Mouse (Mus musculus): ENCODE results near the gene Zar1l.

Gene Zar1l

DNA sequence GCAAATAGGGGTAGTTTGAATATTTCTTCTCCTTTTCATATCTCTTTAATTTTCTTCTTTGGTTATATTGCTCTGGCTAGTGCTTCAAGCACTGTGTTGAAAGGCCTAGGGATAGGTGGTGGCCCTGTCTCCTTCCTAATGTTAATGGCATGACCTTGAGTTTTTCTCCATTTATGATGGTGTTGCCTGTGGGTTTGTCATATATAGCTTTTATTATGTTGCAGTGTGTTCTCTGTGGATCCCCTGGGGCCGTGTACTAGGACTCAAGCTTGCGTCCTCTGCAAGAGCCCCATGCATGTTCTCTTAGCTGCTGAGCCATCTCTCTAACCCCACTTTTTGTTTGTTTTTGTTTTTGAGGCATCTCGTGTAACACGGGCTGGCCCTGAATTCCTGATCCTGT, 40.6 kb downstream of the Zar1l start:
- no peak for DNase-seq

DNA sequence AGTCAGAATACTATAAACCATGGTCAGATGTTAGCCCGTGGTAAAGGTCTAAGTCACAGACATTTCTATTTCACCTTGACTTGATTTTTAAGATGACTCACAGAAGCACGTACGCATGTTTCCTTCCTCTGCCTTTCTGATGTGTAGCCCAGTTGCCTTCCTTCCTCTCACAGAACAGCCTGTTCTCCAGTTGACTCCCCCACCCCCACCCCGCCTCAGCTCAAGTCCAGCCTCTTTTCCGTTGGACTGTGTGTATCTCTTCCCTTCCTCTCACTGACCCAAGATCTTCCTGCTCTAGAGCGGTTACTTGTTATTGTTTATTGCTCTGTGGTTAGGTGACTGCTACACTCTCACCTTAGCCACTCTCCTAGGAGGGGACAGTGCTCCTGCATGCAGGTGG, 49.5 kb downstream of the Zar1l start:
- DNase-seq = no peak

DNA sequence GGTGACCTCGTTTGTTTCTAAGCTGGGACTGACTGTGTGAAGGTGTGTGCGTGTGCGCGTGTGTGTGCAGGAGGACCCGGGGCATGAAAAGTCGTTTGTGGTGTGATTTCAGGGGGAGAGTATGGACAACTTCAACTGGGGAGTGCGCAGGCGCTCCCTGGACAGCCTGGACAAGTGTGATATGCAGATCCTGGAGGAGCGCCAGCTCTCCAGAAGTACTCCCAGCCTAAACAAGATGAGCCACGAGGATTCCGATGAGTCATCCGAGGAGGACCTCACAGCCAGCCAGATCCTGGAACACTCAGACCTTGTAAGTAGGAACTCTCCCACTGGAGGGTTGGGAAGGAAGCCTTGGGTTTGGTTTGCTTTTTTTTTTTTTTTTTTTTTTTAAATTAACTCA, 51.8 kb downstream of the Zar1l start:
- DNase-seq = peak; percentile 80

DNA sequence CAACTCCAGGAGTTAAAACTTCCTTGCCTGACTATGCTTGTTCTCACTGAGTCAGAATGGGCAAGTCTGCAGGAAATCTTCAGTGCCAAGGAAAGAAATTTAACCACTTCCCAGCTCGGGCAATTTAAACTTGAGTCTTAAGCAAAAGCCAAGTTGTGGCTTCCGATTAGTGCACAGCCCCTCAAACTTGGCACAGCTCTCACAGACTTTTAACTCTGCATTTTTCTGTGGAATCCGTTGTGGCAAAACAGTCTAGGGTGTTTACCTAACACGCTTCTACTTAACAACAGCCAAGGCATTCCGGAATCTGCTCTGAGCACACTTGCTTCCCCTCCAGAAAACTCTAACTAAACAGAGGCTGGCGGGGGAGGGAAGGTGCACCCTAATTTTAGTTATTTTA, 52.7 kb downstream of the Zar1l start:
- no peak for DNase-seq

DNA sequence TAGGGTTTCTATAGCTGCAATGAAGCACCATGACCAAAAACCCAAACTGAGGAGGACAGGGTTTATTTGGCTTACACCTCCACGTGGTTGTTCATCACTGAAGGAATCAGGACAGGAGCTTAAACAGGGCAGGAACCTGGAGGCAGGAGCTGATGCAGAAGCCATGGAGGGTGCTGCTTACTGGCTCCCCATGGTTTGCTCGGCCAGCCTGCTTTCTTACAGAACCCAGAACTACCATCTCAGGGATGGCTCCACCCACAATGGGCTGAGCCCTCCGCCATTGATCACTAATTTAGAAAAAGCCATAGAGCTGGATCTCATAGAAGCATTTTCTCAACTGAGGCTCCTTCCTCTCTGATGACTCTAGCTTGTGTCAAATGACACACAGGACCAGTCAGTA, 53.2 kb downstream of the Zar1l start:
- no peak for DNase-seq

DNA sequence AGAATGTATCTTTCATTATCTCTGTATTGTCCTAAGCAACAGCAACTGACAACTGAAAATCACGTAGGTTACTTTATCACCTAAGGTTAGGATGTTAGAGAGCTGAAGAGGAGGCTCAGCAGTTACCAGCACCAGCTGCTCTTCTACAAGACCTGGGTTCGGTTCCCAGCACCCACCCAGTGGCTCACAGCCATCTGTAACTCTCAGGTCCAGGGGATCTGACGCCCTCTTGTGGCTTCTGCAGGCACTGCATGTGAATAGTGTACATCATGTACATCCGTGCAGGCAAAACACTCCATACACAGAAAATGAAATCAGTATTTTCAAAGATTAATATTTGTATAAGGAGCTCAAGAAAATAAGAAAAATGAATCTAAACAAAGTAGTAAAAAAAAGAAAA, 58.2 kb downstream of the Zar1l start:
- no peak for DNase-seq

DNA sequence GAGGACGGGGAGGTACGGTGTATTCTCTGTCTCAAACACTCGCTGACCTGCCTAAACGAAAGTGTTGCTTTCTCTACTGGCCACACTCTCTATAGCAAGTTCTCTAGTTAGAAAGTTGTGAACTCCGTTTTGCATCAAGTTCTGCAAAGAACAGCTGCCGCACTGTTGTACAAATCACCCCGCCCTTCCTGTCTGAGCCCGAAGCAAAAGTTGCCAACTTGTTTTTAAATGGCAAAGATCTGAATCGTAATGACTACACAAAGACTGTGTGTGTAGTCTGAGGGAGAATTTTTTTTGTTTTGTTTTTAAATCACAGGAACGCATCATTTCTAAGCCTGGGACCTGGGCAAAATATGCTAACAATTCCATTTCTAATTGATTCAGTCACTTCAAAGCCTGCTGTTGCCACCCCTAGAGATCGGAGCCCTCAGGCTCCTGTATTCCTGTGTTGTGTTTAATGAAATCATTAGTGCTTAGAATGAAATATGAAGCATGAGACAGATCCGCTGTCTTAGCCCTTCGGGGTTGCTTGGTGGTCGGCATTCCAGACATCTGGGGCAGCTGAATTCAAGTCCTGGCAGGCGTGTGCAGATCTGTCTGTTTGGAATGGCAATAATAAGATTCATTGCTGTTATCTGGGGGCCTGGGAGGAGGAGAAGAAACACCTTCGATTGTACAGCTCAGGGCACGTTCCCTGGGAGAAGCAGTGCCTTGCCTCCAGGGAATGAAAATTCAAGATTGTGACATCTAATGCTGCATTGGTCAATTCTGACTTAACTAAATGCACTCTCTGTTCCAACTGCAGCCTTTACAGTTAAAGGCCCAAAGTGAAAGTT, 59.8 kb downstream of the Zar1l start:
- DNase-seq = no peak

DNA sequence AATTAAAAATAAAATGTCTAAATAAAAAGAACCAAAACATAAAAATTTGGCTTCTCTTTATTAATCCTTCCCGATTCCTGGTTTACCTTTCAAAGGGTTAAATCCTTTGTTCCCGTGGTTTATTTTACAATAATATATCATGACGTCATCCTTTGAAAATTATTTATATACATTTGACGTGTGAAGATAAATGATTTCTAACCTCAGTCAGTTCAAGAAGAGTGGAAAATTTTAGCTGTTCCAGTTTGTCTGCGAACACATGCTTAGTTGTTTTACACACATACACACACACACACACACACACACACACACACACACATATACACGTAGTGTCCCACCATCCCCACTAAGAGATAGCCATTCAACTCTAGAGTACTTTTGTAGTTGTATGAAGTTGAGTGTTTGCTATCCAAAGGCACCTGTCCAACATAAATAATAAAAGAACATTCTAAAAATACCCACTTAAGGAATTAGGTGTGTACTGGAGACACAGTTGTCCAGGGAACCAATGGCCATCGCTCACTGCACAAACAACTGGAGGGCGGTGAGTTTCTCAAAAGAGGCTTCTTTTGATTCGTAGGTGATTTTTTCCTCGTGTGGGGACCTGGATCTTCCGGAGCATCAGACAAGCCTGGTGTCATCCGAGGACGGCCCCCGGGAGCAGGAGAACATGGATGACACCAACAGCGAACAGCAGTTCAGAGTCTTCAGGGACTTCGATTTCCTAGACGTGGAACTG, 60.6 kb downstream of the Zar1l start:
- no peak for DNase-seq
